Mouse (Mus musculus) thymus, adult 18-20 months (tissue): Measurements from ENCODE around the gene Zscan22.
A peak's percentile ranks its signal among the peaks of the same experiment; 100 is the strongest.
"Not testable (repeated sequence)": the region's sequence is repeated elsewhere in the genome, so short reads cannot be mapped to it uniquely, and the experiment has no call there.

Source experiments
- DNase-seq, 2 experiments: peaks; one replicate each; pipeline ENCODE4 v3.0.0; 2022; ENCODE audit warnings: mixed read lengths in 2 of 2

Zscan22 gene

DNA sequence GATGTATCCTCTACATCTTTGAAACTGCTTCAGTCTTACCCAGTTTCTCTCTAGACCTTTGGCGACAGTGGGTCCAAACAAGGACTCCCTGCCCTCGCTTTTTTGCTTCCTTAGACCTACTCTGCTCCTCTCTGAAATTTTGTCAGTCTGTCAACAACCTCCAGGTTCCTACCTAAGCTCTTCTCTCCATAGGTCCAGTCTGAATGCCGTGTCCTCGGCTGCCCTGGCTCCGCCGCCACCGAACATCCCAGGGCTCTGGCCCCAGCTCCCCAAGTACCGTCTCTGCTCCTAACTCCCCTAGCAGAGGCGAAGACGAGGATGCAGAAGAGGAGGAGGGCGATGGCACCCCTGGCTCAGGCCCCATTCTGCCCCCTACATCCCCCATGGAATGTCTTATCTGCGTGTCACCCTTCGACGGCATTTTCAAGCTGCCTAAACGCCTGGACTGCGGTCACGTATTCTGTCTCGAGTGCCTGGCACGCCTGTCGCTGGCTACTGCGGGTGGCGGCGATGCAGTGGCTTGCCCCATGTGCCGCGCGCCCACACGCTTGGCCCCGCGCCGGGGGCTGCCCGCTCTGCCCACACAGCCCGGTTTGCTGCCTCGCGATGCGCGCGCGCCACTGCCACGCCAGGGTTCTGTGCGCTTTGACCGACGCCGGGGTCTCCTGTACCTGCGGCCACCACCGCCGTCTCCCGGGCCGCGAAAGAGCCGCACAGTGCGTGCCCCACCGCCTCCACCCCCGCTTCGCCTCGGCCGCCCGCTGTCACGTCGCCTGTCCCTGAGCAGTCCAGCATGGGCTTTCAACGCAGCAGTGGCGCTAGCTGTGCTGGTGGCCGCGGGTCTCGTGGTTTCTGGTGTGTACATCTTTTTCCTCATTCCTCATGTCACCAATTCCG is 30.3 kb downstream of the Zscan22 start:
- DNase-seq: no peak

DNA sequence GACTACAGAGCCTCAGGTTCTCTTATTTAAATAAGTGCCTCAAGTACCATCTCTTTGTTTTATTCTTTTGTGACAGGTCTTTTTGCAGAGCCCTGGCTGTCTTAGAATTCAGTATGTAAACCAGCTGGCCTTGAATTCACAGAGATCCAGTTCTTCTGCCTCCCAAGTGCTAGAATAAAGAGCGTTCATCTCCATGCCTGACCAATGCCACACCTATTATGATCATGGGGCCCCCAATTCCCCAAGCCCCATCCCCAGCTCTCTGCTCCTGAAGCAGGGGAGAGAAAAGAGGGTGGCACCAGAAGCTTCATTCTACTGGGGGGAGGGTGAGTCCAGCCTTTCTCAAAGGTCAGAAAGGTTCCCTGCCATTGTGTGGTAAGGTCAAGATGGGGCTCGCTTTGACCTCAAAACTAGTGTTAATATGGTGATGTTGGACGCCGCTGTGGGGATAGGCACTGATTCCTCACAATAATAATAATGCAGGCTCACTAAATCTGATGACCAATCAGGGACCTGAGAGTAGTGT is 36.1 kb downstream of the Zscan22 start:
- DNase-seq: no peak

DNA sequence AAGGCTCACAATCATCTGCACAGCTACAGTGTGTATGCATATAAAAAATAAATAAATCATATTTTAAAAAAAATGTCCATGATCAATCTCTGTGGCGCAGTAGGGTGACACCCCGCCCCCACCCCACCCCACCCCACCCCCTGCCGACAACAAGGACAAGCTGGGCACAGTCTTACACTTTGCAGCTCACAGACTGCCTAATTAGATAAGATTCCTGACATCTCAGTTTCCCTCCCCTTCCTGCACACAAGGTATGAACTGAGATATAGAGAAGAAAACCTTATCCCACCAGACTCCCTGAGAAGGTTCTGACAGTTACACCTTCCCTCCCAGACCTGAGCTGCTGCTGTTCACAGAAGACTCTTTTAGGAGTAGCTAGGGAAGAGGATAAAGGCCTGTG is 37.2 kb downstream of the Zscan22 start:
- no peak for DNase-seq

DNA sequence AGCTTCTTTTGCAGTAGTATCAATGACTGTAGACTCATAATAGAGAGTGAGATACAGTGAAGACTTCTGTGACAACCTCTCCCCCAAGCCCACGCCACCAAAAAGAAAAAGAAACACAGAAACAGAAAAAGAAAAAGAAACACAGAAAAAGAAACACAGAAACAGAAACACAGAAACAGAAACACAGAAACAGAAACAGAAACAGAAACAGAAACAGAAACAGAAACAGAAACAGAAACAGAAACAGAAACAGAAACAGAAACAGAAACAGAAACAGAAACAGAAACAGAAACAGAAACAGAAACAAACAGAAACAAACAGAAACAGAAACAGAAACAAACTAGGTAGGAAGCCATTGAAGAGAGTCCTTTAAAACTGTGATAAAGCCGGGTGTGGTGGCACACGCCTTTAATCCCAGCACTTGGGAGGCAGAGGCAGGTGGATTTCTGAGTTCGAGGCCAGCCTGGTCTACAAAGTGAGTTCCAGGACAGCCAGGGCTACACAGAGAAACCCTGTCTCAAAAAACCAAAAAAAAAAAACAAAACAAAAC is 39.7 kb downstream of the Zscan22 start:
- not testable (repeated sequence) for DNase-seq

DNA sequence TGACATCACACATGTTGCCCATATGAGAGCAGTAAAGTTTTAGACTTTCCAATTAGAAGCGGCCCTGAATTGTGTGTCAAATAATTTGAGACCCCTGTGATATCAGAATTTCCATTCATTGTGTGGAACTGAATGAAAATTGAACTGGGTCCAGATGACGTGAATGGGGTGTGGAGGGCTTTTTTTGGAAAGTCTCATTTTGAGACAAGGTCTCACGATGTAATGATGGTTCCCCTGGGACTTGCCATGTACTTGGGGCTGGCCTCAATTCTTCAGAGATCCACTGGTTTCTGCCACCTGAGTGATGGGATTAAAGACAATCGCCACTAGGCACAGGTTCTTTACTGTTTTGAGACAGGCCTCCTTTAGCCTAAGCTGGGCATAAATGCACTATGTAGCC is 43.0 kb downstream of the Zscan22 start:
- no peak for DNase-seq

DNA sequence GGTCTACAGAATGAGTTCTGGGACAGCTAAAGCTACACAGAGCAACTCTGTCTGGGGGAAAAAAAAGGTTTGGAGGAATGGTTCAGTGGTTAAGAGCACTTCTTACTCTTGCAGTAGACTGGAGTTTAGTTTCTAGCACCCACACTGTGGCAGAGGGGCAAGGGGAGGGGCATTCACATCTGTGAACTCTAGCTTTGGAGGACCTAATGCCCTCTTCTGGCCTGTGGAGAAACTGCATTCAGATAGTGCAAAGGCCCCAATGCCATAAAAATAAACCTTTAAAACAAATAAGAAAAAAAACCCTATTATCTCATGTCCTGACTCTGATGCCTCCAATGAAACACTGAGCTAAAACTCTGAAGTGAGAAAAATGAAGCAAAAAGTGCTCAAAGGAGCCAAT is 45.9 kb downstream of the Zscan22 start:
- DNase-seq: no peak

DNA sequence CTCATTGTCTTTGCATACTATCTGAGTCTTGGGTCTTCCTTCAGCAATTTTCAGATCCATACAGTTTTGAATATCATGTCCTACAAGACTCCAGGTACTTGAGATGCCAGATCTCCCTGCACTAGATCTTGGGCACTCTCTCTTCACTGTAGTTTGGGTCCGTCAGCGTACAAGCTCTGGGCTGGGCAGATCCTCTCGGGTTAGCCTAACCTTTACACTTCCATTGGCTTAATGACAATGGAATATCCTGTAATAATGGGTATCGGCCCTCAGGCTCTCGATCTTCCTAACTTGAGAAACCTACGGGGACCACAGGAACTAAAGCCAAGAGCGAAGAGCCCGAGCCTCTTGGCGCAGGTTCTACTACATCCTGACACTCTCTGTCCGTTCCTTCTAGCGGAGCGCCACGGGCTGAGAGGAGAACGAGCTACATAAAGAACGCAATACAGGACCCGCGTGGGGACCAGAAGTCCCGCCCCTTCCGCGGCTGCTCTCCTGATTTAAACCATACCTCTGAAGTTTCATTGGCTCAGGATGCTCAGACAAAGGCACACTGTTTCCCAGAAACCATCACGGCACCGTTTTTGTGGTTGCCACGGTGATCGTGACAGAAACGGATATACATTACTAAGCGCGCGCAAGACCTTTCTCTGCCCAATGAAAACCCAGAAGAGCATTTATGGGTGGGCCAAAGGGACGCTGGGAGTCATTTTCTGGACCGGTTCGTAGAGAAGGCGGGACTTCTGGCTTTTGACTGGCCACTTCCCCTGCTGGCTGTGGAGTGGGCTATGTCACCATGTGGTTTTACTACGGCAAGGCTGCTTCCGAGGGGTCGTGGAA is 51.6 kb downstream of the Zscan22 start:
- DNase-seq: peak; percentile 90 to 95

DNA sequence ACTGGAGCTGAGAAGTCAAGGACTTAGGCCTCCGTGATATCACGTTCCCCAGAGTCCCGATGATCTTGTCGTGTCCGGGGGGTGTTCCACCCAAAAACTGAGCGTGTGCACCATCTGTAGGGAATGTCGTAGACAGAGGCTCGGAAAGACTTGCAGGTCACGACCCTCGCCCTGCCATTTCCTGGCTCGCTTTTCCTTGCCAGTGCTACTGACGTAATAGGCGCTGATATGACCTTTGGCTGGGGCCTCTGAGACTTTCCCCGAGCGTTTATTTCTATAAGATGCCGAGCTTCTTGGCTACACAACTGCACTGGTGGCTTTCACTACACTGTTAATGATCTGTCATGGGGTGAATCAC is 52.2 kb downstream of the Zscan22 start:
- no peak for DNase-seq

DNA sequence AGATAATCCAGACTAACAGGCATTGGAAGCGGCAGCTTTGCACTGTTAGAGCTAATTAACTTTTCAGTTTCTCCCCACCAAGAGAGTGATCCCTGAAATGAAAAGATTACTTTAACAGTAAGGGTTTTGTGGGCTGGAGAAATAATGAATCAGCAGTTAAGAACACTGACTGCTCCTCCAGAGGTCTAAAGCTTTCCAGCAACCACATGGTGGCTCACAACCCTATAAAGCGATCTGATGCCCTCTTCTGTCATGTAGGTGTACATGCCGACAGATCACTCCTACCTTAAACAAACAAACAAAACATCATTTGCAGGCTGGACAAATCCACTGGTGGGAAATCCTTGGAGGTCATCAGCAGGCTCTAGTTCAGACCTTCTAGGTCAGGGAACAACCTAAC is 57.3 kb downstream of the Zscan22 start:
- no peak for DNase-seq

DNA sequence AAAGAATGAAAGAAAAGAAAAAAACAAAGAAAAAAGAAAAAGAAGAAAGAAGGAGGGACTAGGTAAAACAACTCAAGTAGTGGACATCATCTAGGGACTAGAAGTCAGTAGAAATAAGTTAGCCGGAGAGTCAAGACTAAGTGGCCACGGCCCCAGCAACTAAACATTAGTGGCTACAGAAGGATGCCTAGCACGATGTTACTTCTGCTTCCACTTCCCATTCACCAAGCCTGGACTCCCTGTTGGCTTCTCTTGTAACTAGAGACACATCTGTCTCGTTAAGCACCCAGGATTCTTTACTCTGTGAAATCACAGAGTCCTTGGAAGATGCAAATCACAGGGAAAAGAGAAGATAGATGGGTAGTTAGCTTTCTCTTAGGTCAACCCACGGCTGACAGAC is 59.9 kb downstream of the Zscan22 start:
- DNase-seq: no peak
